In the genomic region with DNA sequence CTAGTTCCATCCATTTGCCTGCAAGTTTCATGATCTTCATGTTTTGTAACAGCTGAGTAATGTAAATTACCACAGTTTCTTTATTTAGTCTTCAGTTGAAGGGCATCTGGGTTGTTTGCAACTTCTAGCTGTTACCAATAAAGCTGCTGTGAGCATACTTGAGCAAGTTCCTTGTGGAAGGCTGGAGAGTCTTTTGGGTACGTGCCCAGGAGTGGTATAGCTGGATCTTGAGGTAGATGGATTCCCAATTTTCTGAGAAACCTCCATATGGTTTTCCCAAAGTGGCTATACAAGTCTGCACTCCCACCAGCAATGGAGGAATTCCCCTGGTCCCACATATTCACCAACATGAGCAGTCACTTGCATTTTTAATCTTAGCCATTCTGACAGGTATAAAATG, we compare ENCODE assay signal across 11 mouse cellular contexts.
"Had no signal": no experiment of that assay in that cellular context is flagged by ENCODE, and none has a peak within 500 bp of the region (broad histone marks: within the 10 kb centered on the region; RNA-seq: fewer than 3 reads in every experiment).

No protein-coding gene starts in this region.

- ATAC-seq: liver, postnatal 0 days; lung, postnatal 0 days; midbrain, embryonic 13.5 days; midbrain, embryonic 15.5 days had no signal

- DNase-seq: liver, postnatal 0 days; lung, adult 2 months; lung, postnatal 14 days; lung, postnatal 36 days; right cerebral cortex, postnatal 25 days; thymus, adult 18-20 months; thymus, postnatal 14 days; thymus, postnatal 36 days had no signal
